Mouse (Mus musculus) bone marrow macrophage, adult 2 months (primary cell): Measurements from ENCODE around the gene Ccdc30.

Experiments
- CTCF ChIP-seq: IDR thresholded peaks from 2 replicates; pipeline ENCODE4 v1.5.1; 2012; ENCODE audit warnings: low read depth, mild to moderate bottlenecking, low read length, moderate library complexity
- POLR2A ChIP-seq: IDR thresholded peaks from 2 replicates; pipeline ENCODE4 v1.6.1; 2012; ENCODE audit warnings: mild to moderate bottlenecking, low read depth, low read length, borderline replicate concordance

GRCm38 (mm10) chr4:119411877-119412650 lies 3.3 kb downstream of the Ccdc30 start:
- TF ChIP-seq CTCF (no peak), POLR2A (no peak)
